Mouse (Mus musculus): ENCODE data around the gene Irak2.
"Not testable (repeated sequence)": the region's sequence is repeated elsewhere in the genome, so short reads cannot be mapped to it uniquely, and the experiment has no call there.

The Irak2 gene

DNA sequence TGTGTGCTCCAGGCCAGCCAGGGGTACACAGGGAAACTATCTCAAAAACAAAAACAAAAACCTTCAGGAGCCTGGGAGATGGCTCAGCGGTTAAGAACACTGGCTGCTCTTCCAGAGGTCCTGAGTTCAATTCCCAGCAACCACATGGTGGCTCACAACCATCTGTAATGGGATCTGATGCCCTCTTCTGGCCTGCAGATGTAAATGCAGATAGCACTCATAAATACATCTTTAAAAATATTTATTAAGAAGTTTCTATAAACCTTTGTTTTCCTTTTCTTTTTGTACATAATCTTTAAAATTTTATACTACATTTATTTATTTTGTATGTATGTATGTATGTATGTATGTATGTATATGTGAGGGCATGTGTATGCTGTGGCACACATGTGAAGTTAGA lies 33.8 kb downstream of the Irak2 start:
- not testable (repeated sequence) for DNase-seq

DNA sequence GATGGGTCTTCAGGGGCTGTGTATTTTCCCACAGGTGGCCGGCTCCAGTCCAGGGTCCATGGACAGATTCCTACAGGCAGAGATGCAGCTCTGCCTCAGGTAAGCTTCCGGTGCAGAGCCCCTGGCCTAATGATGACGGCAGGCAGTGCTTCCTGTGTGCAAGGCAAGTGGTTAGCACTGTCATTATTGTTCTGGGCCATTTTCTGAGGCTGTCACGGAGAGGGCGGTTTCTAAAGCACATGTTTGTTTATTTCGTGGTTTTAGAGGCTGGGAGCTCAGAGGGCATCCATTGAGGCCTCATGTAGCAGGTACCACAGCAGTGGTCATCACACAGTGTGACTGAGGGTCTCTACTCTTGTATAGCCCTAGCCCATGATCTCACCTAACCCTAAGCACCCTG lies 34.7 kb downstream of the Irak2 start:
- no peak for DNase-seq

DNA sequence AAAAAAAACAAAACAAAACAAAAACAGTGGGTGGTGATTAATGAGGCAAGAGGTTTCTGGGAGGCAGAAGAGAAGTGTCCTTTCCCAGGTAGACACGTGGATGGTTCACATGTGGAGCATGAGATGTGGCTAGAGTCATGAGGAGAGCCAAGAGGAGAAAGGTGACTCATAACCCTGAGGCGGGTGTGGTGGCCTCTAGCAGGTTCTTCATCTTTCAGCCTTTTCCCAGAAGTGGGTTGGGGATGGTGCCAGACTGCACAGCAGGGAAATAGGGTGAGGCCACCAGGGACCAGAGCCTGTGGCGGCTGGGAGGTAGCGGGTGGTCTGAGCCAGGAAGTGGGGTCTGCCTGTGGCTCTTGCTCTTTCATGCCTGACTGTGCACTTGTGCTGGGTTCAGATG lies 37.0 kb downstream of the Irak2 start:
- no peak for DNase-seq

DNA sequence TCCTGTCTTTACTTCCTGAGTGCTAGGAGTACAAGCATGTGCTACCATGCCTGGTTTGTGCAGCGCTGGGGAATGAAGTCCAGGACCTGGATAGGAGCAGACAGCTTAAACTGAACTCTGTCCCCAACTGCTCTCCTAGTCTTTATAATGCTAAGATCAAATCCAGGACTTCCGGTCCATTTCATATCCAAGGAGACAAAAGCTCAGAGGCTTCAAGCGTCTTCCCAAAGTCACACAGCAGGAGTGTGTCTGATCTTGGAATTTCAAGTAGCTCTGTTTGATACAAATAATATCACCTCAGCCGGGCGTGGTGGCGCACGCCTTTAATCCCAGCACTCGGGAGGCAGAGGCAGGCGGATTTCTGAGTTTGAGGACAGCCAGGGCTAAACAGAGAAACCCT lies 37.7 kb downstream of the Irak2 start:
- no peak for DNase-seq

DNA sequence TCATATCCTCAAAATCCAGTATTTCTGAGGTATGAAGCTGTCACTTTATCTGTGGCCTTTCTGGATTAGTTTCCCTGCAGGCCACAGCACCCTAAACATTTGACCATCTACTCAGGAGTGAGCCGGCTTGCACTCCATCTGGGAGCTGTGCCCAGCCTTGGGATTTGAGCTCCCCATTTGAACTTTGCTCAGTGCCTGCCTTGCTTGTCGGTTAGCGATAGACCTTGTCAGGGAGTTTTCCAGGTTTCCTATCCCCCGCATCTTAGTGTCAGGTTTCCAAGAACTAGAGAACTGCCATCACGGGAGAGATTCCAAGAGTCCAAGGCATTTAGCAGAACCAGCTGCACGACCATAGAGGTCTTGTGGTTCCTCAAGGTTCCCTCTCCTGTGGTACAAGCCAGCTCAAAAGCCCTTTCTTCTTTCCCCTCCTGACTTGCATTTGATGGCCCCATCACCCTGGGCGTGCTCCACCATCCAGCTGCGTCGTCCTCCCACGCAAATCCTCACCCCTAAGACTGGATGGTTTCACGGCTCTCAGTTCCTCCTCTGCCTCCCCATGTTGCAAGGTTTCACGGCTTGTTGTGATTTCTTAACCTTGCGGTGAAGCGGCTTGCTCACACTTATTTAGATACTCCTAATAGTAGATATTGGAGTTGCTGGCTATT lies 38.9 kb downstream of the Irak2 start:
- DNase-seq, result no peak

DNA sequence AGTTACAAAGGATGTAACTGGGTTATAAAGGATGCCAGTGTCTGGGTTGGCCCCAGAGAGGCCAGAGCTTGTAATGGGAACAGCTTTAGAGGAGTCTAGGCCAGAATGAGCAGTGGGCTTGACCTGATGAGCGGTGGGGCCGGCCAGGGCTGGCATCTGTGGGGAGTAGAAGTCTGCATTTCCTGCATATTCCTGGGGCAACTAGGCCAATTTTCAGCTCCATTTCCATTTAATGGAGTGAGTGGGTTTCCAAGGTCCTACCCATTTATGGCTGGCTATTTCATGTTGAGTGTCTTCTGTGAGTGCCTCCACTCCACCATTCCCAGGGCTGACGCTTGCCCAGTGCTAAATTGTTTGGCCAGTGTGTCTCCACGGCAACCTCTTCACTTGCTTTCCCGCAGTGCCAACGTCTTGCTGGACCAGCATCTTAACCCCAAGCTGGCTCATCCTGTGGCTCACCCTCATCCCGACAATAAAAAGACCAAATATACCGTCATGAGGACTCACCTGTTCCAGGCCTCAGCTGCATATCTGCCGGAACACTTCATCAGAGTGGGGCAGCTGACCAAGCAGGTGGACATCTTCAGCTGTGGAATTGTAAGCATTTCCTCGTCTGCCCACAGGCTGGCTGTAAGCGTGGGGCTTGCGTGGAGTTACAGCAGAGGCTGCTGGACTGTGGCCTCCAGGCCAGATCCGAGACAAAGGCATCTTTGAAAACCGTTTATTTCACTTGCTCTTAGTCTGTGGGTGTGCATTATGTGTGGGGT lies 40.2 kb downstream of the Irak2 start:
- DNase-seq, result no peak

DNA sequence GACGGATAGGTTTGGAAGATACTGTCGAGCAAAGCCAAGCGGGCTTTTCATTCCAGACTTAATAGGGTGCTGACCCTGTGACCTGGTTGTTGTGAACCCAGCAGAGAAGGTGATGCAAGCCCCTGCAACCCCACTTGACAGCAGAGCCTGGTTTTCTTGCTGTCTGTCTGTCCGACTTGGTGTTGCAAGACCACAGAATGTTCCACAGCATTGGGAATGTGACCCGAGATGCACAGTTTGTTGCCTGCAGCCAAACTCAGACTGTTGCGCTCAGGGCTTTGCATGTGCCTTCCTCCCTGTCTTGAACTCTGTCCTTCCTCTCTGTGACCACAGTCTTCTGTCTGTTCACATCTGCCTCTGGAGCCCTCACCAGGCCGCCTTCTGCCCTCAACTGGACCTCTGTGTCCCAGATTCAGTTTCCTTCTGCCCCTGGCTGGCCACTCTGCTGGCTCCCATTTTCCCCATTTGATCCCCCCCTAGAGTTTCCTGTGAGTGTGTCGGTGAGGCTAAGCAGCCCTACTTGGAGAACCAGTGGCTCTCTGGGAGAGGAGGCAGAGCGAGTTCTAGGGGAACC lies 41.8 kb downstream of the Irak2 start:
- no peak for DNase-seq

DNA sequence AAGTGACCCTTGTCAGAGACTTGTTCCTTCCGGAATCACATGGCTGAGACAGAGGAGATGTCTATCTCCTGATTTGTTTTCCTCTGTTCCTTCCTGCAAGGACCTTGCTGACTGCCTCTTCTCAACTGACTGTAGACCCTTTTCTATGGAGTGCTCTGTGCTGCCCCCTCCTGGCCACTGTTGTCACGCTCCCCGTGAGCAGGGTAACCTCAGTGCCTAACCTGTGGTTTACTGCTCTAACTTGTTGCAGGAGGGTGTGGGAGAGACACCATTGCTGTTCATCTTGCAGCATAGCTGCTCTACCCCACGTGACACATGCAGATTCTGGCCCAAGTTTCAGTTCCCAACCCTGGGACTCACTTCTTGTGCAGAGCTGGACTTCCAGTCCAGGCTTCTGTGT lies 43.0 kb downstream of the Irak2 start:
- DNase-seq, result peak; percentile 93

DNA sequence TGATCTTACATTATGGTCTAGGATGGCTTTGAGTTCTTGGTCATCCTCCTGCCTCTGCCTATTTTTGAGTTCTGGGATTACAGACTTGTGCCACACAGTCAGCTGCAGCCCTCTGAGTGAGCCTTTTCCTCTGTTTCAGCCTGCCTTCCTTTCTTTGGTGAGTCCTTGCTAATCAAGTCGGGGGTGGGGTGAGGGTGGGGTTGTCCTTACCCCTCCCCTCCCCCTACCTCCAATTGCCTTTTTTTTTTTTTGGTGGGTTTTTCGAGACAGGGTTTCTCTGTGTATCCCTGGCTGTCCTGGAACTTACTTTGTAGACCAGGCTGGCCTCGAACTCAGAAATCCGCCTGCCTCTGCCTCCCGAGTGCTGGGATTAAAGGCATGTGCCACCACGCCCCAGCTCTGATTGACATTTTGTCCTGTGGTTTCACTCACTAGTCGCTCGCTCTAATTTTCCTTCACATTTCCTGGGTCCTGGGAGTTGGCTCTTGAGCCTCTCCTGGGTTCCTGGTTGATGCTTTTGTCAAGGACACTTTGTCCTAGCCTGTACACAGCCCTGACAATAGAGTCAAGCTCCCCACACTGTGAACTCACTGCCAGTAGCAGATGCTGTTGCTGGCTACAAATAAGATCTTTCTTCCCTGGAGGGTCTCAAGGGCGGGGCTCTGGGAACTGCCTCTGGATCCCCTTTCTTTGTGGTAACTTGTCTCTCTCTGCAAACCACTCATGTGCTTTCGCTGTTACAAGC lies 45.0 kb downstream of the Irak2 start:
- no peak for DNase-seq

DNA sequence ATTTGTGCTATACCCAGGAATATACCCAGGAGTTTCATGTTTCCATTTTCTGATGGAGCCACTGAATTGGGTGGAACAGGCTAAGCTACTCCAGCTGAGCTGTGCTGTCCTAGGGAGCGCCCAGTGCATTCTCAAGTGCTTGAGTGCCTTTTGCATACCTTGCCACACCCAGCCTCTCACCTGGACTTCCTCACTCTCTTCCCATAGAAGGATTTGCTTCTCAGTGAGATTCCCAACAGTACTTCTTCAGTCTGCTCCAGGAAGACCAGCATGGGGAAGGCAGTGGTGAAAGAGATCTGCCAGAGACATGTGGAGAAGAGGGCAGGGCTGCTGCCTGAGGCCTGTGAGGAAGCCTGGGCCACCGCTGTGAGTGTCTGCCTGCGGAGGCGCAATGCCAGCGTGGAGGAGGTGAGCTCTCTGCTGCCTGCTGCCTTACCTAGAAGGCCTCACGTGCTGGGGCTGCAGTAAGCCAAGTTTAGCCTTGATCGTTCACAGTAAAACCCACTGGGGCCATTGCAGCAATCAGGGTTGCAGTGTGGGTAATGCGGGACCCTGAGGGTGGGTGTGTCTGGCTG lies 48.4 kb downstream of the Irak2 start:
- DNase-seq, result no peak

DNA sequence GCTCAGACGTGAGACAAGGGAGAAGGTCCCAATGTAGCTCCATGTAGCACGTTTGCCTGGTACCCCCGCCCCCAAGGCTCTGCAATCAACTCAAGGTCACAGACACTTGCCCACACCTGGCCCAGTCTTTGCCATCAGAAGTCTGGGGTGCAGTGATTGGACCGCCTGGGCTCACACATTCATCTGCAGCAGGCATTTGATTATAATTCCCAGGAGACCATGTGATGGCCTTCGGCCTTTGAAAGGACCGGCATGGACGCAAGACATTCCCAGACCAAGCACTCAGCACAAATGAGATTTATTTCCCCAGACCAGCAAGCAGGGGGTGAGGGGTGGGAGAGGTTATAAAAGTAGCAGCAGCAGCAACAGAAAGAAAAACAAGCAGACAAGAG lies 51.7 kb downstream of the Irak2 start:
- no peak for DNase-seq

DNA sequence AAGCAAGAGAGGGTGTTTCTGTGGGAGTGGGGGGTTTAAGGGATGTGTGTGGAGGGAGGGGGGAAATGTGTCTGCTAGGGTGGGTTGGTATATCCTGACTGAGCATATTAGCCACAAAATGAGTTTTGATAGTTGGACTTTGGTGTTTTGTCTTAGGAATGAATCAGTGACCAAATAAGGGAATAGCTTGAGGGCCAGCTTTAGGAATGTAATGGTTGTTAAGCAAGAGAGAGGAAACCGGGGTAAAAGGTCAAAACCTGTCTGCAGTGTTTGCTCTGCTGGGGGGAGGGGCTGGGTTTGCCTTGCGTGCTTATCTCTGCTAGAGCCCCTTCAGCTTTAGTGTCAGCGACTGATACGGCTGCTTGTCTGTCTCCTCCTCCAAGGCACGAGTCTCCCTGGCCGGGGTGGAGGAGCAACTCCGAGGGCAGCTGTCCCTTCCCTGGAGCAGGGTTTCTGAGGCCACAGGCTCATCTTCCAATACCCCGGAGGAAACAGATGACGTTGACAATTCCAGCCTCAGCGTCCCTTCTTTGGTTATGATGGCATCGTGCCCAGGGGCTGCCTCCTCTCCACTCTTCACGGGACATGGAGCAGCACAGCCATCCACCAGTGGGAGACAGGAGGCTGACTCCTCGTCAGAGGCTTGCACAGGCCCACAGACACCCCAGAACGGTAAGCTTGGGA lies 52.3 kb downstream of the Irak2 start:
- DNase-seq, result peak; percentile 17

DNA sequence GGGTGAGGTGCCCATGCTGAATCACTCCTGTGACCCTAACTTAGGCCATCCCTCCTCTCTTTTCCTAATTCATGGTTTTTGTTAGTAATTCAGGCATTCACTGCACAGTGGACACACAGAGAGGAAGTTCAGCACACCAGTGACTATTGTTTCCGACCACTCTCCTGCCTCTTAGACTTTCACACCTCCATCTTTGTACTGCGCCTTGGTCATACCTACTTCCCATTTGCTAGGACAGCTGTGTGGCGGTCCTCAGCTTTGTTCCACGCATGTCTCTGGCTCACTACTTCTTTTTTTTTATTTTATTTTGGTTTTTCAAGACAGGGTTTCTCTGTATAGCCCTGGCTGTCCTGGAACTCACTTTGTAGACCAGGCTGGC lies 52.8 kb downstream of the Irak2 start:
- DNase-seq, result no peak

DNA sequence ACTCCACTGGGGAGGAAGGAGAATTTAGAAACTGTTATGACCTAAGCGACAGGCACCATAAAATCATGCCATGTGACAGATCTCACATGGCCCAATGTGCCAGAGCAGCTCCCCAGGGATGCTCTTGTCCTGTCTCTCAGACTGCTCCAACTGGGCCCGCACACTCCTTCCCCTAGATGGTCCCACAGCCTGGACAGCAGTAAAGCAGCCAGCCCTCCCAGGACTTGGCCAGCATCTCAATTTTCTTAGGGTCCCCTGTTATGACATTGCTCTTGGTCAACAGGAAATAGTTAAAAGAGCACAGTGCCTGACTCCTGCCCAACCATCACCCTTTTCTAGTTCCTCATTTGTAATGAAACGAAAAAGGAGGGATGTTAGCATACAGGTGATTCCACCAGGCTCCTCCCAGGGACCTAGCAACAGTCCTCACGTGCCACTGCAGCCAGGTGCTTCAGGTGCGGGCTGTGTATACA lies 54.4 kb downstream of the Irak2 start:
- DNase-seq, result no peak

DNA sequence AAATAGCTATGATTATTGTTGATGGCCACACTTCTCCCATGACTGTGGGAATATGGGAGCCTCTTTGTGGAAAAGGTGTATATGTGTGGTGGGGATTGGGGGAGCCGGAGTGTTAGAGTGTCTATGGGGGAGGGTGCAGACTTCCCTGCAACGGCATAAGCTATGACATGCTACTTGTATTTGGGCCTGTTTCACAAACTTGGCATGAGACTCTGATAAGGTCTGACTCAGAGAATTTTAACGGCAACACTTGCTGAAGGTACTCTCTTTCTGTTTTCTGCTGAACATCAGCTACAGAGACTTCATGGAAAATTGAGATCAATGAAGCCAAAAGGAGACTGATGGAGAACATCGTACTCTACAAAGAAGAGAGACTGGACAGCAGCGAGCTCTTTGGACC lies 55.1 kb downstream of the Irak2 start:
- no peak for DNase-seq

DNA sequence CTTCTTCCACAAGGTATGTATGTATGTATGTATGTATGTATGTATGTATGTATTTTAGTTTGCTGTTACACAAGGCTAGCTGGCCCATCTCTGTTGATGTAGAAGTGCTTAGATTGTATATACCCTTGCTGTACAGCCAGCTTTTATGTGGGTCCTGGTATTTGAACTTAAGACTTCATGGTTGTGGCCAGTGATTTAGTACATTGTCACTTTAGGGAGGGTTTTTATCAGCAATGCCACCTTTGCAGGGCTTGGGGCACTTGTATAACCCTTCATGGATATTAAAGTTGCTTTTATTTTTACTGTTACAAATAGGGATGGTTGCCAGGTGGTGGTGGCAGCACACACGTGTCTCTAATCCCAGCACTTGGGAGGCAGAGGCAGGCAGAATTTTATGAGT lies 56.9 kb downstream of the Irak2 start:
- no peak for DNase-seq

DNA sequence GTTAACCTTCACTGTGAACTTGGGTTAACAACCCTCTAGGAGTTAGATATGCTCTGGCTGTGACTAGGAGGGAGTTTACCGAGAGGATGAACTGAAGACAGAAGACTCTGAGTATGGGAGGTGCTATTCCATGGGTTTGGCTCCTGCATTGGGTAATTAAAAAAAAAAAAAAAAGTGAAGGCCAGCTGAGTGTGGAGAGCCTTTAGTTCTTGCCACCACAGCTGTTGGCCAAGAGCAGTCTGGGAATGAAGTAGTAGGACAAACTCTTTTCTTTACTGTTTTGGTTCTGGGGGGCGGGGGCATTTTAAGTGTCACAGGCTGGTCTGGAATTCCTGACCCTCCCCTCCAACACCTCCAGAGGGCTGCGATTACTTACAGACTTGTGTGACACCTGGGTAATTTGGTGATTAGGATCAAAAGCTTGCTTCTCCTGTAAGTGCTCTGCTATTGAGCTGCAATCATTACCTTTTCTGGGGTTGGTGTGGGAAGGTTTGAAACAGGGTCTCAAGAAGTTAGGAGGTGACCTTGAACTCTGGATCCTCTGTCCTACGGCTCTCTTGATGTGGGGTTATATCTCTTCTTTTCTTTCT lies 57.6 kb downstream of the Irak2 start:
- peak; percentile 12 for DNase-seq

DNA sequence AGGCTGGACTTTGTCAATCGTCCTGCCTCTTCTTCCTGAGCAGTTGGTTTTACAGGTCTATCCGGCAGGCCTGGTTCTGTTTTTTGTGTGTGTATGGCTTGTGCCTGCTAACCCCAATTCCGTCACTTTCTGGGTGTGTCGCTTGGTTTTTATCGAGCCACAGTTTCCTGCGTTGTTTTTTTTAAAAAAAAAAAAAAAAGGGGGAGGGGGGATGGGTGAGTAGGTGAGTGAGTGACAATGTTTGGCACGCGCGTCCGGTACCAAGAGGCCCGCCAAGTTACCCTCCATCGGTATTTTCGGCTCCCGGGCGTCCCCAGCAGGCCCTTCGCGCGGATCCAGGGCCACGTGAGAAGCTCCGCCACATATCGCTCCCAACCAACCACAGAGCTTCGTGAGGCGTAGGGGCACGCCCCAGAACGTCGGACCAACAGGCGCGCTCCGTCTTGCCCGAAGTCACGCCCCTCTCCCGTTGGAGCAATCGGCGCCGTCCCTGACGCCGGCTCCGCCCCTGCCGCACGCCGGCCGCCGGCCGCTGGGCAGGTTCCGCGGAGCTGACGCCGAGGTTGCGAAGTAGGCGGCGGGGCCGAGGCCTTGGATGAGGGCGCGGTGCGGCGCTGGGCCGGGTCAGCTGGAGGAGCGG lies 58.4 kb downstream of the Irak2 start, which contains the start of gene Tatdn2:
TSS of gene Tatdn2 (plus strand) at position 469 of the 640 bp plus-strand sequence.
- DNase-seq, result peak; percentile 95

DNA sequence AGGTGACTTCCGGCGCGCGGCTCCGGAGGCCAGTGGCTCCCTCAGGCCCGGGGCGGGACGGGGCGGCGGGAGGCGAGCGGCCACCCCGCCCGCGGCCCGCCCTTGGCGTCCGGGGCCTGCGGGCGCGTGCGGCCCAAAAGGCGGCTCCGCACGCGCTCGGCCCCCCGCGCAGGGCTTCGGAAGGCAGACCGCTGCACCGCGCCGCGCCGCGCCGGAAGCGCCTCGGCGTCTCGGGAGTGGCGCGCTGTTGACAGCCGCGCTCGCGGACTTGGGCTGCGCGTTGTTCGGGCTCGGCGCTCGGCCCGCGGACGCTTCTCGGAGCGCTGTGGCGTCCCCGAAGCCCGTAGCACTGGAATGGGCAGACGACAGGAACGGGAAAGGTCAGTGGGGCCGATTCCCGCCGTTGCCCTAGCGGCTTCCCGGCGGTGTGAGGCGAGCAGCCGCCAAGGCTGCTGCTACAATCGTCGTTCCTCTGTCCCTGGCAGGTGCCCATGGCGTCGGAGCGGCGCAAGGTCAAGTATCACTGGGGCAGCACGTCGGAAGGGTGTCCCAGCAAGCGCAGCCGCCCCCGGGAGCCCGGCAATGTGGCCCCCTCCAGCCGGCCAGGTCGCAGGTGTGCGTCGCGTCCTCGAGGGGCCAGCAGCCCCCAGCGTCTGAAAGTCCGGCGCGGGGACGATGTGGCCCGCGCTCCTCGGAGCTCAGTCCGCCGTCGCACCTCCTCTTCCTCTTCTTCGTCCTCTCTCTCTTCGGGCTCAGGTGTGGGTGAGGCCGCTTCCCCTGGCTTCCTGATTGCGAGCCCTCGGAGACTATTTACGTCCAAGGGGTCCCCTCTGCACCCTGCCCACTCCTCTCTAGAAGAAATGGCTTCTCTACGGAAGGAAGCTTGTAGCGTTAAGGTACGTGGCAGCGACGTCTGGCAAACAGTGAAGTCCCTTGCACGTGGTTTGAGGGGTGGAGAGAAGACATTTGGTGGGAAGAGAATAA lies 59.2 kb downstream of the Irak2 start:
- peak; percentile 42 for DNase-seq

DNA sequence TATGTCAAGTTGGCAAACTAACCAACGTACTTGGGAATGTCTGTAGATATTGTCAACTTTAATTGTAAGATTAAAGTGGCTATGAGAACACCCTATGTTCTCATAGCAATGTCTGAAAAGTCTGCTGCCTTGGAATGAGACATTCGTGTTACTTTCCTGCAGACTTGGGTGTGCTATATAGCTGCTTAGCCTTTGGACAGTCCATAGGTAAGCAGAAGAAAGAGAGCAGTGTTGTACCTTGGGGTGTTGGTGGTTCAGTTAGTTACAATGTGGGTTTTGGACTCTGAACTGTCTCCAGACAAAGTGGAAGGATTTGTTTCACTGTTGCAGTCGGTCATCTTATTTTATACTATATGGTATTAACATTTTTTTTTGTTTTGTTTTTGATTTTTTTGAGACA lies 74.5 kb downstream of the Irak2 start:
- DNase-seq, result no peak
